Mouse (Mus musculus): Measurements from ENCODE around the gene Gimap7. TPM values are rescaled to one million over a fixed set of nuclear protein-coding genes. Genes with fewer than 3 reads are reported as not detected.
"Not testable (repeated sequence)": the region's sequence is repeated elsewhere in the genome, so short reads cannot be mapped to it uniquely, and the experiment has no call there.

The Gimap7 gene
- total RNA-seq (2021), result 1 to 10 TPM in 1 of 2 experiments, under 1 TPM in 1; 0.56 to 1.5 TPM
- long read RNA-seq, experiment 1, result 0 reads
- long read RNA-seq, experiment 2, result 0 reads

GRCm38 (mm10) chr6:48718455-48718854 lies at the start of gene Gimap7, which contains the start of gene Gm28053:
TSS of gene Gimap7 (plus strand) at chr6:48718621.
TSS of gene Gm28053 (plus strand) at chr6:48718607.
- no peak for DNase-seq (ENCODE audit: low spot score in 2 of 2)

- no peak for DNase-seq (ENCODE audit: low spot score in 2 of 2)
Observed at GRCm38 (mm10) chr6:48669446-48669969, 48.9 kb upstream of the Gimap7 start.

- no peak for DNase-seq (ENCODE audit: low spot score in 2 of 2)
Observed at GRCm38 (mm10) chr6:48674291-48675058, 43.9 kb upstream of the Gimap7 start.

- DNase-seq (ENCODE audit: low spot score in 2 of 2), result no peak
Observed at GRCm38 (mm10) chr6:48675400-48675930, 43.0 kb upstream of the Gimap7 start.

GRCm38 (mm10) chr6:48675931-48676859 lies 42.2 kb upstream of the Gimap7 start, which contains the start of gene Gimap9:
TSS of gene Gimap9 (plus strand) at chr6:48676129.
- no peak for DNase-seq (ENCODE audit: low spot score in 2 of 2)

- no peak for DNase-seq (ENCODE audit: low spot score in 2 of 2)
Observed at GRCm38 (mm10) chr6:48676860-48677415, 41.5 kb upstream of the Gimap7 start.

- no peak for DNase-seq (ENCODE audit: low spot score in 2 of 2)
Observed at GRCm38 (mm10) chr6:48677492-48678345, 40.7 kb upstream of the Gimap7 start.

GRCm38 (mm10) chr6:48678391-48678790 lies 40.0 kb upstream of the Gimap7 start:
- no peak for DNase-seq (ENCODE audit: low spot score in 2 of 2)

GRCm38 (mm10) chr6:48679701-48680100 lies 38.7 kb upstream of the Gimap7 start:
- no peak for DNase-seq (ENCODE audit: low spot score in 2 of 2)

GRCm38 (mm10) chr6:48680421-48680820 lies 38.0 kb upstream of the Gimap7 start:
- DNase-seq (ENCODE audit: low spot score in 2 of 2), result no peak

GRCm38 (mm10) chr6:48681472-48682090 lies 36.8 kb upstream of the Gimap7 start:
- no peak for DNase-seq (ENCODE audit: low spot score in 2 of 2)

GRCm38 (mm10) chr6:48682271-48682670 lies 36.1 kb upstream of the Gimap7 start:
- DNase-seq (ENCODE audit: low spot score in 2 of 2), result no peak

- not testable (repeated sequence) for DNase-seq (ENCODE audit: low spot score in 2 of 2)
Observed at GRCm38 (mm10) chr6:48683263-48683821, 35.1 kb upstream of the Gimap7 start.

GRCm38 (mm10) chr6:48684319-48684718 lies 34.1 kb upstream of the Gimap7 start, which contains the start of gene Gimap4:
TSS of gene Gimap4 (plus strand) at chr6:48684549.
- DNase-seq (ENCODE audit: low spot score in 2 of 2), result no peak

GRCm38 (mm10) chr6:48684806-48685205 lies 33.6 kb upstream of the Gimap7 start:
- no peak for DNase-seq (ENCODE audit: low spot score in 2 of 2)

GRCm38 (mm10) chr6:48685251-48685650 lies 33.2 kb upstream of the Gimap7 start:
- DNase-seq (ENCODE audit: low spot score in 2 of 2), result no peak

- no peak for DNase-seq (ENCODE audit: low spot score in 2 of 2)
Observed at GRCm38 (mm10) chr6:48685694-48686665, 32.4 kb upstream of the Gimap7 start.

- DNase-seq (ENCODE audit: low spot score in 2 of 2), result no peak
Observed at GRCm38 (mm10) chr6:48687077-48687476, 31.3 kb upstream of the Gimap7 start.
